Mouse (Mus musculus): ENCODE results near the gene Rab22a. TPM values are rescaled to one million over a fixed set of nuclear protein-coding genes. Genes with fewer than 3 reads are reported as not detected.
"Not testable (repeated sequence)": the region's sequence is repeated elsewhere in the genome, so short reads cannot be mapped to it uniquely, and the experiment has no call there.

Gene Rab22a
- polyA plus RNA-seq, 1 experiment from 2014 or later: 43.6 TPM

- H3K4me1 ChIP-seq (ENCODE audit: control insufficient read depth, insufficient read depth, low read length): no peaks in the 10 kb centered on the region
- peaks cover 3% of the 10 kb centered on the region; the same call in 1 of the 2 replicates for H3K36me3 ChIP-seq (ENCODE audit: control insufficient read depth, insufficient read depth, low read length)
- no peaks in the 10 kb centered on the region for H3K27me3 ChIP-seq (ENCODE audit: control insufficient read depth, insufficient read depth, low read length)
- H3K27ac ChIP-seq (ENCODE audit: low read depth, low read length): no peak overlapping the region
- no peak for ATAC-seq (ENCODE audit: insufficient read depth, low FRiP score, low TSS enrichment)
- 72% methylated on average over 16 of the region's 16 CpGs for WGBS
- DNase-seq (ENCODE audit: low spot score): no peak
- H3K9ac ChIP-seq (ENCODE audit: low read length): no peak overlapping the region
- no peaks in the 10 kb centered on the region for H3K9me3 ChIP-seq (ENCODE audit: control insufficient read depth, low read length)
- H3K4me3 ChIP-seq (ENCODE audit: low read depth, low read length): no peak overlapping the region
- no peak overlapping the region for H3K4me2 ChIP-seq (ENCODE audit: low read depth)
These were observed 42.7 kb downstream of the Rab22a start for GRCm38 (mm10) chr2:173702096-173702866.

GRCm38 (mm10) chr2:173702867-173703237 lies 43.3 kb downstream of the Rab22a start:
- Histone ChIP-seq H3K9me3 (ENCODE audit: control insufficient read depth, low read length) (no peaks in the 10 kb centered on the region), H3K9ac (ENCODE audit: low read length) (no peak overlapping the region), H3K27me3 (ENCODE audit: control insufficient read depth, insufficient read depth, low read length) (no peaks in the 10 kb centered on the region), H3K4me2 (ENCODE audit: low read depth) (no peak overlapping the region), H3K27ac (ENCODE audit: low read depth, low read length) (no peak overlapping the region), H3K36me3 (ENCODE audit: control insufficient read depth, insufficient read depth, low read length) (peaks cover 3% of the 10 kb centered on the region; the same call in 1 of the 2 replicates), H3K4me1 (ENCODE audit: control insufficient read depth, insufficient read depth, low read length) (no peaks in the 10 kb centered on the region), H3K4me3 (ENCODE audit: low read depth, low read length) (no peak overlapping the region)
- 79% methylated on average over 12 of the region's 12 CpGs for WGBS
- ATAC-seq (ENCODE audit: insufficient read depth, low FRiP score, low TSS enrichment) (no peak), DNase-seq (ENCODE audit: low spot score) (no peak)

- 90% methylated on average over 15 of the region's 15 CpGs for WGBS
- no peak for DNase-seq (ENCODE audit: low spot score)
- Histone ChIP-seq H3K4me2 (ENCODE audit: low read depth) (no peak overlapping the region), H3K9ac (ENCODE audit: low read length) (no peak overlapping the region), H3K4me3 (ENCODE audit: low read depth, low read length) (no peak overlapping the region), H3K27me3 (ENCODE audit: control insufficient read depth, insufficient read depth, low read length) (no peaks in the 10 kb centered on the region), H3K9me3 (ENCODE audit: control insufficient read depth, low read length) (no peaks in the 10 kb centered on the region), H3K36me3 (ENCODE audit: control insufficient read depth, insufficient read depth, low read length) (peaks cover 2% of the 10 kb centered on the region), H3K4me1 (ENCODE audit: control insufficient read depth, insufficient read depth, low read length) (no peaks in the 10 kb centered on the region), H3K27ac (ENCODE audit: low read depth, low read length) (no peak overlapping the region)
- no peak for ATAC-seq (ENCODE audit: insufficient read depth, low FRiP score, low TSS enrichment)
These were observed 46.4 kb downstream of the Rab22a start for GRCm38 (mm10) chr2:173705827-173706551.

GRCm38 (mm10) chr2:173707626-173708025 lies 48.1 kb downstream of the Rab22a start:
- not testable (repeated sequence) for DNase-seq (ENCODE audit: low spot score); H3K36me3 ChIP-seq (ENCODE audit: control insufficient read depth, insufficient read depth, low read length); H3K9me3 ChIP-seq (ENCODE audit: control insufficient read depth, low read length); H3K4me1 ChIP-seq (ENCODE audit: control insufficient read depth, insufficient read depth, low read length); ATAC-seq (ENCODE audit: insufficient read depth, low FRiP score, low TSS enrichment); H3K9ac ChIP-seq (ENCODE audit: low read length); H3K4me2 ChIP-seq (ENCODE audit: low read depth); H3K4me3 ChIP-seq (ENCODE audit: low read depth, low read length); H3K27me3 ChIP-seq (ENCODE audit: control insufficient read depth, insufficient read depth, low read length); H3K27ac ChIP-seq (ENCODE audit: low read depth, low read length)

GRCm38 (mm10) chr2:173710193-173710592 lies 50.6 kb downstream of the Rab22a start:
- Histone ChIP-seq H3K4me3 (ENCODE audit: low read depth, low read length) (no peak overlapping the region), H3K9me3 (ENCODE audit: control insufficient read depth, low read length) (no peaks in the 10 kb centered on the region), H3K9ac (ENCODE audit: low read length) (no peak overlapping the region), H3K27me3 (ENCODE audit: control insufficient read depth, insufficient read depth, low read length) (no peaks in the 10 kb centered on the region), H3K4me2 (ENCODE audit: low read depth) (no peak overlapping the region), H3K27ac (ENCODE audit: low read depth, low read length) (no peak overlapping the region), H3K4me1 (ENCODE audit: control insufficient read depth, insufficient read depth, low read length) (no peaks in the 10 kb centered on the region), H3K36me3 (ENCODE audit: control insufficient read depth, insufficient read depth, low read length) (peaks cover 2% of the 10 kb centered on the region)
- 89% methylated on average over 6 of the region's 6 CpGs for WGBS
- no peak for DNase-seq (ENCODE audit: low spot score)
- ATAC-seq (ENCODE audit: insufficient read depth, low FRiP score, low TSS enrichment): no peak

GRCm38 (mm10) chr2:173712656-173713055 lies 53.1 kb downstream of the Rab22a start:
- Histone ChIP-seq H3K4me2 (ENCODE audit: low read depth) (no peak overlapping the region), H3K36me3 (ENCODE audit: control insufficient read depth, insufficient read depth, low read length) (peaks cover 2% of the 10 kb centered on the region), H3K4me1 (ENCODE audit: control insufficient read depth, insufficient read depth, low read length) (no peaks in the 10 kb centered on the region), H3K9ac (ENCODE audit: low read length) (no peak overlapping the region), H3K27ac (ENCODE audit: low read depth, low read length) (no peak overlapping the region; the same call in 1 of the 2 replicates), H3K4me3 (ENCODE audit: low read depth, low read length) (no peak overlapping the region), H3K27me3 (ENCODE audit: control insufficient read depth, insufficient read depth, low read length) (no peaks in the 10 kb centered on the region), H3K9me3 (ENCODE audit: control insufficient read depth, low read length) (no peaks in the 10 kb centered on the region)
- peak; percentile 35 for DNase-seq (ENCODE audit: low spot score)
- WGBS: 37% methylated on average over 10 of the region's 10 CpGs
- no peak for ATAC-seq (ENCODE audit: insufficient read depth, low FRiP score, low TSS enrichment)

GRCm38 (mm10) chr2:173713241-173713640 lies 53.7 kb downstream of the Rab22a start:
- no peaks in the 10 kb centered on the region for H3K27me3 ChIP-seq (ENCODE audit: control insufficient read depth, insufficient read depth, low read length)
- H3K27ac ChIP-seq (ENCODE audit: low read depth, low read length): no peak overlapping the region
- no peak overlapping the region for H3K9ac ChIP-seq (ENCODE audit: low read length)
- DNase-seq (ENCODE audit: low spot score) (no peak), ATAC-seq (ENCODE audit: insufficient read depth, low FRiP score, low TSS enrichment) (no peak)
- H3K4me3 ChIP-seq (ENCODE audit: low read depth, low read length): no peak overlapping the region
- H3K4me1 ChIP-seq (ENCODE audit: control insufficient read depth, insufficient read depth, low read length): no peaks in the 10 kb centered on the region
- H3K4me2 ChIP-seq (ENCODE audit: low read depth): no peak overlapping the region
- no peaks in the 10 kb centered on the region for H3K9me3 ChIP-seq (ENCODE audit: control insufficient read depth, low read length)
- 68% methylated on average over 4 of the region's 4 CpGs for WGBS
- peaks cover 2% of the 10 kb centered on the region for H3K36me3 ChIP-seq (ENCODE audit: control insufficient read depth, insufficient read depth, low read length)

GRCm38 (mm10) chr2:173714620-173715218 lies 55.2 kb downstream of the Rab22a start:
- WGBS: 57% methylated on average over 8 of the region's 8 CpGs
- no peaks in the 10 kb centered on the region for H3K4me1 ChIP-seq (ENCODE audit: control insufficient read depth, insufficient read depth, low read length)
- 0 out of 2 replicates have a peak overlapping the region, but pooled peaks have one; percentile 0 for H3K27ac ChIP-seq (ENCODE audit: low read depth, low read length)

More at GRCm38 (mm10) chr2:173714620-173715218, 55.2 kb downstream of the Rab22a start:
- ATAC-seq (ENCODE audit: insufficient read depth, low FRiP score, low TSS enrichment): peak; percentile 48; the same call in 1 of the 2 replicates
- Histone ChIP-seq H3K4me3 (ENCODE audit: low read depth, low read length) (no peak overlapping the region), H3K36me3 (ENCODE audit: control insufficient read depth, insufficient read depth, low read length) (no peaks in the 10 kb centered on the region), H3K4me2 (ENCODE audit: low read depth) (no peak overlapping the region), H3K9ac (ENCODE audit: low read length) (no peak overlapping the region), H3K27me3 (ENCODE audit: control insufficient read depth, insufficient read depth, low read length) (no peaks in the 10 kb centered on the region), H3K9me3 (ENCODE audit: control insufficient read depth, low read length) (no peaks in the 10 kb centered on the region)
- no peak for DNase-seq (ENCODE audit: low spot score)
